Mouse (Mus musculus) kidney, embryonic 16.5 days (tissue): ENCODE measurements around the gene Ddx19b. TPM values are rescaled to one million over a fixed set of nuclear protein-coding genes. Genes with fewer than 3 reads are reported as not detected.

Source experiments
- ATAC-seq: fragments of 200-750 bp; cut with Nextera tagmentation; 2 replicates; pipeline ENCODE4 v1.8.0; 2017; ENCODE audit warnings: moderate TSS enrichment; ENCODE audit not compliant: low FRiP score, low TSS enrichment
- H3K27ac ChIP-seq: fragments of 300-500 bp; sonication (generic); 2 replicates; pipeline ENCODE4 v1.5.1; 2014; ENCODE audit warnings: low read length
- H3K27me3 ChIP-seq: fragments of 300-500 bp; sonication (generic); 2 replicates; pipeline ENCODE4 v1.6.1; 2014; ENCODE audit warnings: low read length, control low read depth, mixed read lengths; ENCODE audit not compliant: insufficient read depth
- H3K36me3 ChIP-seq: fragments of 300-500 bp; sonication (generic); 2 replicates; pipeline ENCODE4 v1.6.1; 2014; ENCODE audit warnings: low read length, control low read depth, mixed read lengths; ENCODE audit not compliant: insufficient read depth
- H3K4me1 ChIP-seq: fragments of 300-500 bp; sonication (generic); 2 replicates; pipeline ENCODE4 v1.6.1; 2014; ENCODE audit warnings: low read length, control low read depth, mixed read lengths; ENCODE audit not compliant: insufficient read depth
- H3K4me2 ChIP-seq: fragments of 300-500 bp; sonication (generic); replicated peaks from 2 replicates; pipeline ENCODE4 v1.6.1; 2014; ENCODE audit warnings: low read depth, low read length
- H3K4me3 ChIP-seq: fragments of 300-500 bp; sonication (generic); 2 replicates; pipeline ENCODE4 v1.5.1; 2014; ENCODE audit warnings: mild to moderate bottlenecking, low read length
- H3K9ac ChIP-seq: fragments of 300-500 bp; sonication (generic); replicated peaks from 2 replicates; pipeline ENCODE4 v1.6.1; 2014; ENCODE audit warnings: low read length
- H3K9me3 ChIP-seq: fragments of 300-500 bp; sonication (generic); 2 replicates; pipeline ENCODE4 v1.6.1; 2016; ENCODE audit warnings: low read length, control low read depth
- WGBS: fragments of 180-500 bp; shearing (Covaris S2); extraction: QIAGEN DNeasy Blood & Tissue Kit; methylation state at CpG from one replicate; pipeline ENCODE4 v1.1.7; 2014; 5-methylcytosine and 5-hydroxymethylcytosine counted together
- polyA plus RNA-seq: library from polyadenylated mRNA; unstranded; fragments of >200 nt; fragmentation: Nextera tagmentation; extraction: Ambion mirVana; gene quantifications from 2 replicates; pipeline ENCODE4 v1.2.1, GENCODE M21; 2015

The Ddx19b gene
- polyA plus RNA-seq, 1 experiment from 2014 or later: 6.8 TPM

DNA sequence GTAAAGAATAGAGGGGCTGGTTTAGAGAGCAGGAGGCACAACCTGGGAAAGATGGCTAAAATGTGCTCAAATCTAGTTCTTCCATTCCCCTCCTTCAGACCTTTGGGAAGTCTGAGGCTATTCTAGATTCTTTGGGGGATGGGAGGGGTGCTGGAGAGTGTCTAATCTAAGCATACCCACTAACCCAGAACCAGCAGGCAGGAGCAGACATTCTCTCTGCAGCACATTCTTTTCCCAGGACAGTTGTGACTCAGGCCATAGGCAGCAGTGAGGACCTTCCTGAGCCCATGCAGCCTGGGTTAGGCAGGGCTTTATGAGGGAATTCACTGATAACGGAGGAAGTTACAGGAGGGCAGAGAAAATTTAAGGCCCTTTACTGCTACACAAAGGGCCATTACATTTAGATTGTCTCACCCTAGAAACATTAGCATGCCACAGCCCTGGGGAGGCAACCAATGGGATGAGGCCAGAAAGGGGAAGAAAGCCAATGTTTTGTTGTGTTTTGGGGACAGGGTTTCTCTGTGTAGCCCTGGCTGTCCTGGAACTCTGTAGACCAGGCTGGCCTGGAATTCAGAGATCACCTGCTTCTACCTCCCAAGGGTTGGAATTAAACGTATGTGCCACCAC lies 27.5 kb upstream of the Ddx19b start:
- peaks cover 23% of the 10 kb centered on the region for H3K4me1 ChIP-seq
- no peak overlapping the region for H3K9ac ChIP-seq
- H3K9me3 ChIP-seq: no peaks in the 10 kb centered on the region
- 64% methylated on average over 2 of the region's 2 CpGs for WGBS
- no peak for ATAC-seq
- H3K4me2 ChIP-seq: no peak overlapping the region
- H3K27ac ChIP-seq: peak overlapping the region; percentile 54
- H3K27me3 ChIP-seq: no peaks in the 10 kb centered on the region
- no peak overlapping the region for H3K4me3 ChIP-seq
- H3K36me3 ChIP-seq: peaks cover 17% of the 10 kb centered on the region

DNA sequence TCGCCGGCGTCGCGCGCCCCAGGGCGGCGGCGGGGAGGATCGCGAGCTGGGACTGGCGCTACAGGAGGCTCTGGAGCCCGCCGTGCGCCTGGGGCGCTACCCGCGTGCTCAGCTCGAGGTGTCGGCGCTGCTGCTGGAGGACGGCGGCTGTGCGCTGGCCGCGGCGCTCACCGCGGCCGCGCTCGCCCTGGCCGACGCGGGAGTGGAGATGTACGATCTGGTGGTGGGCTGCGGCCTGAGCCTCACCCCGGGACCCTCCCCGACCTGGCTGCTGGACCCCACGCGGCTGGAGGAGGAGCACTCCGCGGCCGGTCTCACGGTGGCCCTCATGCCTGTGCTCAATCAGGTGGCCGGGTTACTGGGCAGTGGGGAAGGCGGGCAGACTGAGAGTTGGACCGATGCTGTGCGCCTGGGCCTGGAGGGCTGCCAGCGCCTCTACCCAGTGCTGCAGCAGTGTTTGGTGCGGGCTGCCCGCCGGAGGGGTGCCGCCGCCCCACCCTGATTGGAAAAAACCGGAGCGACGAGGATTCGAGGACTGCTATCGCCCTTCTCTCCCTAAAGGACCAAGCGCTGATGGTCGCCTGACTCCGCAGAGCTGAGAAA lies 25.2 kb upstream of the Ddx19b start:
- WGBS: under 1% methylated on average over 50 of the region's 63 CpGs
- peaks cover 39% of the 10 kb centered on the region for H3K36me3 ChIP-seq

DNA sequence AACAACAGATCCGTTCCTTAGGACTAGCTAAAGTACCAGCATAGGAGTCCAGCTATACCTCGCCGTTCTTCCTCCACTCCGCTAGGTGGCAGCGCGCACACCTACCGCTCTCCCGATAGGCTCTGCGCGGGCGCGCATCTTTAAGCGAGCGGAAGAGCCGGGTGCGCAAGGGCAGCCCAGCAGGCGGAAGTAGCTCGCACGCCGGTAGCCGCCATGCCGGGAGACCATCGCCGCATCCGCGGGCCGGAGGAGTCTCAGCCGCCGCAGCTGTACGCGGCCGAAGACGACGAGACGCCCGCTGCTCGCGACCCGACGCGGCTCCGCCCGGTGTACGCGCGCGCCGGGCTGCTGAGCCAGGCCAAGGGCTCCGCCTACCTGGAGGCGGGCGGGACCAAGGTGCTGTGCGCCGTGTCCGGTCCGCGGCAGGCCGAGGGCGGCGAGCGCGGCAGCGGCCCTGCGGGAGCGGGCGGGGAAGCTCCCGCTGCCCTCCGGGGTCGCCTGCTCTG lies 24.7 kb upstream of the Ddx19b start, which contains the start of gene Exosc6:
TSS of gene Exosc6 (plus strand) at position 182 of the 506 bp plus-strand sequence.
- Histone ChIP-seq H3K4me2 (peak within 1 kb of the TSS; percentile 85), H3K9me3 (no peaks in the 10 kb centered on the region), H3K27ac (peak within 1 kb of the TSS; percentile 84), H3K9ac (peak within 1 kb of the TSS; percentile 90), H3K36me3 (peaks cover 44% of the 10 kb centered on the region), H3K4me1 (peaks cover 19% of the 10 kb centered on the region), H3K4me3 (peak within 1 kb of the TSS; percentile 67), H3K27me3 (no peaks in the 10 kb centered on the region)
- peak; percentile 94 for ATAC-seq
- WGBS: under 1% methylated on average over 66 of the region's 68 CpGs

More for the DNA sequence above, 25.2 kb upstream of the Ddx19b start:
- Histone ChIP-seq H3K9ac (peak overlapping the region; percentile 90), H3K4me2 (peak overlapping the region; percentile 85), H3K4me1 (peaks cover 23% of the 10 kb centered on the region), H3K27me3 (no peaks in the 10 kb centered on the region), H3K27ac (peak overlapping the region; percentile 84), H3K9me3 (no peaks in the 10 kb centered on the region), H3K4me3 (peak overlapping the region; percentile 67)
- peak; percentile 58 for ATAC-seq

GRCm38 (mm10) chr8:111055661-111056060 lies 24.1 kb upstream of the Ddx19b start:
- no peaks in the 10 kb centered on the region for H3K27me3 ChIP-seq
- H3K9me3 ChIP-seq: no peaks in the 10 kb centered on the region
- H3K4me2 ChIP-seq: no peak overlapping the region
- peak; percentile 24 for ATAC-seq
- no peak overlapping the region for H3K9ac ChIP-seq
- 69% methylated on average over 2 of the region's 2 CpGs for WGBS
- H3K36me3 ChIP-seq: peaks cover 45% of the 10 kb centered on the region
- H3K27ac ChIP-seq: no peak overlapping the region
- peaks cover 15% of the 10 kb centered on the region for H3K4me1 ChIP-seq
- peak overlapping the region; percentile 67 for H3K4me3 ChIP-seq

DNA sequence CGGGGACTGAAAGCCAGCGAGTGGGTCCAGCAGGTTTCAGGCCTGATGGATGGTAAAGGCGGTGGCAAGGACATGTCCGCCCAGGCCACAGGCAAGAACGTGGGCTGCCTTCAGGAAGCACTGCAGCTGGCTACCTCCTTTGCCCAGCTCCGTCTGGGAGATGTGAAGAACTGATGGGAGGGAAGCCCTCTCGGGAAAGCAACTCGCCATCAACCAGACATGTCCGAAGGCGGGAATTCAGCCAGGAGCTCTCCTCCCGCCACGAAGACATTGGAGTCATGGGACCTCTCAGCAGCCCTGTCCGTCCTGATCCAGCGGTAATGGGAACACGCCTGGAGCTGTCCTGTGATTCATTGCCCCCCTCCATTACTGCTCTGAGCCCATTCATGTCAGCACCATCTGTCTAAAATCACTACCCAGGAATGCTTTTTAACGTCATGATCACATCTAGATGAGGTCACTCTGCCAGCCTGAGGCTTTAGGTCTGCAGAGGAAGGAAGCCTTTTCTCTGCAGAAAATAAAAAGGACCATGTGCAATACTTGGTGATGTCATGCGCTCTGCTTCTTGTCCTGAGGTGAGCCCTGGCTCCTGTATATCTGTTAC lies 23.6 kb upstream of the Ddx19b start:
- Histone ChIP-seq H3K4me3 (no peak overlapping the region), H3K27me3 (no peaks in the 10 kb centered on the region), H3K9ac (no peak overlapping the region), H3K36me3 (peaks cover 51% of the 10 kb centered on the region), H3K4me2 (no peak overlapping the region), H3K4me1 (peaks cover 15% of the 10 kb centered on the region), H3K27ac (no peak overlapping the region), H3K9me3 (no peaks in the 10 kb centered on the region)
- 89% methylated on average over 17 of the region's 17 CpGs for WGBS
- no peak for ATAC-seq

- 93% methylated on average over 12 of the region's 12 CpGs for WGBS
- H3K27me3 ChIP-seq: no peaks in the 10 kb centered on the region
- H3K4me1 ChIP-seq: peaks cover 12% of the 10 kb centered on the region
- no peak overlapping the region for H3K4me2 ChIP-seq
- H3K36me3 ChIP-seq: peaks cover 62% of the 10 kb centered on the region
- no peak for ATAC-seq
- H3K9me3 ChIP-seq: no peaks in the 10 kb centered on the region
- no peak overlapping the region for H3K27ac ChIP-seq
- H3K4me3 ChIP-seq: no peak overlapping the region
- no peak overlapping the region for H3K9ac ChIP-seq
Observed at GRCm38 (mm10) chr8:111053827-111054518, 22.4 kb upstream of the Ddx19b start.

DNA sequence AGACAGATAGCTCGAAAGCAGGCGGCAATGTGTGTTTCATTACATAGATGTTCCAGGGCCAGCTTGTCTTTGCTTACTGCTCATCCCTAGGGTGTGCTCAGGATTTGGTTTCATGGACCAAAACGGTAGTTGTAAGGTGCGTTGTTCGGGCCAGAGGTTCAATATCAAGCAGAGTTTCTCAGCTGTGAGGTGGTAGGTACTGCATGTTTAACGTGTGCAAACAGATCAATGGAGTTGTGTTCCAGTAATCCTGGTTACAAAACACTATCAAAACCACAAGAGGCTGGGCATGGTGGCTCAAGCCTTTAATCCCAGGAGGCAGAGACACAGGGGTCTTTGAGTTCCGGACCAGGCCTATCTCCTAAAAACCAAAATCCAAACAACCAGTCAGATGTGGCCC lies 17.6 kb upstream of the Ddx19b start:
- Histone ChIP-seq H3K36me3 (peaks cover 92% of the 10 kb centered on the region), H3K9me3 (no peaks in the 10 kb centered on the region), H3K27me3 (no peaks in the 10 kb centered on the region), H3K4me2 (no peak overlapping the region), H3K9ac (no peak overlapping the region), H3K27ac (no peak overlapping the region), H3K4me1 (no peaks in the 10 kb centered on the region), H3K4me3 (no peak overlapping the region)
- 94% methylated on average over 7 of the region's 7 CpGs for WGBS
- no peak for ATAC-seq

DNA sequence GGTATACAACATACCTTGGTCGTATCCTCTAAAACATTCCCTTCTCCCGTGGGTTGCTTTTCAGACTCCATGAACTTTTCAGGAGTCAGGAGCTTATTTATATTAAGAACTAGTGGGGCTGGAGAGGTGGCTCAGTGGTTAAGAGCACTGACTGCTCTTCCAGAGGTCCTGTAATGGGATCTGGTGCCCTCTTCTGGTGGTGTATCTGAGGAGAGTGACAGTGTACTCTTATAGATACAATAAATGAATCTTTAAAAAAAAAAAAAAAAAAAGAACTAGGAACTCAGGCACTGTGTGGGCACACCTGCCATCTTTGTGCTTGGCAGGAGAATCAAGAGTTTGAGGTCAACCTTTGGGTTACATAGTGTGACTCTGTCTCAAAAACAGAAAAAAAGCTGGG lies 17.1 kb upstream of the Ddx19b start:
- WGBS: 92% methylated on average over 2 of the region's 2 CpGs
- Histone ChIP-seq H3K4me3 (no peak overlapping the region), H3K9ac (no peak overlapping the region), H3K36me3 (peaks cover 92% of the 10 kb centered on the region), H3K27ac (no peak overlapping the region), H3K27me3 (no peaks in the 10 kb centered on the region), H3K4me1 (no peaks in the 10 kb centered on the region), H3K4me2 (no peak overlapping the region), H3K9me3 (no peaks in the 10 kb centered on the region)
- no peak for ATAC-seq

DNA sequence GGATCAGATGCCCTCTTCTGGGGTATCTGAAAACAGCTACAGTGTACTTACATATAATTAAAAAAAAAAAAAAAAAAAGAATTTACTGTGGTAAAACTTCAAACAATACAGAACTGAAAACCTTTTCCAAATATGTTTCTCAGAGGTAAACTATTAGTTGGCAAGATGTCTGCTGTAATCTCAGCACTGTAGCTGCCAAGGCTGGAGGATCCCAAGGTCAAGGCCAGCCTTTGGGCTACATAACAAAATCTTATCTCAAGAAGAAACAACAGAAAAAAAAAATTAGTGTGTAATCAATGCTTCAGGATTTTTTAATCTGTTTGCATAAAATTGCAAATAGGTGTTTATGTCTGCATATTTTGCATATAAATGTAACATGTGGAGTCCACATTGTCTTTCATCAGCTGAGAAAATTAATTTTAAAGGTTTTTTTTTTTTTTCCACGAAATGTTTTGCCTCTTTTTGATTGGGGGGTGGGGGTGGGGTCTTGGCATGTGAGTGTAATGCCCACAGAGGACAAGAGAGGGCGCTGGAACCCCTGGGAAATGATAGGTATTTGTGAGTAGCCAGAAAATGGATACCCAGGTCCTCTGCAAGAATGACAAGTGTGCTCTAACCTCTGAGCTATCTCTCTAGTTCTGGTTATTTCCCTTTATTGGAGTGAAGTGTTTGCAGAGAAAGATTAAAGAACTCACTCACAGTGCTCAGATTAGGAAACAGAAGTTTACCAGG lies 12.6 kb upstream of the Ddx19b start:
- Histone ChIP-seq H3K27ac (no peak overlapping the region), H3K4me2 (no peak overlapping the region), H3K4me3 (no peak overlapping the region), H3K9me3 (no peaks in the 10 kb centered on the region), H3K27me3 (no peaks in the 10 kb centered on the region), H3K4me1 (no peaks in the 10 kb centered on the region), H3K36me3 (peaks cover 93% of the 10 kb centered on the region), H3K9ac (no peak overlapping the region)
- ATAC-seq: no peak
- 53% methylated on average over 2 of the region's 2 CpGs for WGBS
